Mouse (Mus musculus): ENCODE results near the gene Tbc1d19. TPM values are rescaled to one million over a fixed set of nuclear protein-coding genes. Genes with fewer than 3 reads are reported as not detected.

Gene Tbc1d19
- polyA plus RNA-seq, 1 experiment from 2014 or later, result 71.5 TPM

GRCm38 (mm10) chr5:53920416-53920815 lies 111.0 kb downstream of the Tbc1d19 start:
- Histone ChIP-seq H3K9me3 (replicated peaks) (no peaks in the 10 kb centered on the region), H3K9ac (replicated peaks) (no peak overlapping the region), H3K27me3 (replicated peaks) (no peaks in the 10 kb centered on the region), H3K4me3 (replicated peaks) (no peak overlapping the region), H3K4me2 (no peak overlapping the region), H3K27ac (replicated peaks) (no peak overlapping the region), H3K36me3 (no peaks in the 10 kb centered on the region), H3K4me1 (no peaks in the 10 kb centered on the region)
- 95% methylated on average over 2 of the region's 2 CpGs for WGBS
- ATAC-seq (ENCODE audit: low FRiP score), result no peak

DNA sequence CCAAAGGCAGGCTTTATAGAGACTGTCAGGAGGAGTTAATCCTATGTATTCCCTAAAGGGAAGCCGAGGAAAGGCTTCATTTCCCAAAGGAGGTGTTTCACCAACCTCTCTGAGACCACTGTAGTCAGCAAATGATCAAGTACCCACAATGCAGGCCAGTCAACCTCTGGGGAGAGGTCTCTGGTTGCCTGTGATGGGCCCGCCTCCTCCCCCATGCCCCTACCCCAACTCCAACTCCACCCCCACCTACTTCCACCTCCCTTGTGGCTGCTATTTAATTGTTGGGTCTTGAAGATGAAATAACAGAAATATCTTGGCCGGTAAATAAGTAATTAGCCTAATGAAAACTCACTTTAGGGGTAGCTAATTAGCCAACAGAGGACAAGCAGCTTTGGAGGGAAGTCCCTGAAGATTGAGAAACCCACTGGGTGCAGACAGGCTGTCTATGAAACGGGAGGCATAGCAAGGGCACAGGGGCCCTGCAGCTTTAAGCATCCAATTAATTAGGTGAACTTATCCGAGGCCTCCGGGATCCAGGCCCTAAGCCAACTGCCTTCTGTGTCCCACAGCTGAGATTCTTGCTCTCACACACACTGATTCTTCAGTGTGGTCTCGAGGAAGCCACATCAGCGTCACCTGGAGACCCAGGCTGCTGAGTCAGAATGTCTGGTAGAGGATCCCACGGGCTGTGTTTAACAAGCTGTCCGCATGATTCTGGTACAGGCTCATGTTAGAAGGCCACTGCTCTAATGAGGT lies 112.9 kb downstream of the Tbc1d19 start:
- H3K4me1 ChIP-seq, result no peaks in the 10 kb centered on the region
- ATAC-seq (ENCODE audit: low FRiP score), result no peak
- WGBS, result 61% methylated on average over 10 of the region's 10 CpGs

GRCm38 (mm10) chr5:53924005-53924404 lies 114.6 kb downstream of the Tbc1d19 start:
- Histone ChIP-seq H3K27ac (replicated peaks) (no peak overlapping the region), H3K4me1 (no peaks in the 10 kb centered on the region), H3K9ac (replicated peaks) (no peak overlapping the region), H3K36me3 (no peaks in the 10 kb centered on the region), H3K9me3 (replicated peaks) (no peaks in the 10 kb centered on the region), H3K4me2 (no peak overlapping the region), H3K27me3 (replicated peaks) (no peaks in the 10 kb centered on the region), H3K4me3 (replicated peaks) (no peak overlapping the region)
- 77% methylated on average over 4 of the region's 4 CpGs for WGBS
- ATAC-seq (ENCODE audit: low FRiP score), result no peak

More for the DNA sequence above, 112.9 kb downstream of the Tbc1d19 start:
- H3K4me3 ChIP-seq (replicated peaks), result no peak overlapping the region
- no peaks in the 10 kb centered on the region for H3K27me3 ChIP-seq (replicated peaks)
- H3K9me3 ChIP-seq (replicated peaks), result no peaks in the 10 kb centered on the region
- no peak overlapping the region for H3K4me2 ChIP-seq
- no peak overlapping the region for H3K27ac ChIP-seq (replicated peaks)
- H3K36me3 ChIP-seq, result no peaks in the 10 kb centered on the region
- H3K9ac ChIP-seq (replicated peaks), result no peak overlapping the region

DNA sequence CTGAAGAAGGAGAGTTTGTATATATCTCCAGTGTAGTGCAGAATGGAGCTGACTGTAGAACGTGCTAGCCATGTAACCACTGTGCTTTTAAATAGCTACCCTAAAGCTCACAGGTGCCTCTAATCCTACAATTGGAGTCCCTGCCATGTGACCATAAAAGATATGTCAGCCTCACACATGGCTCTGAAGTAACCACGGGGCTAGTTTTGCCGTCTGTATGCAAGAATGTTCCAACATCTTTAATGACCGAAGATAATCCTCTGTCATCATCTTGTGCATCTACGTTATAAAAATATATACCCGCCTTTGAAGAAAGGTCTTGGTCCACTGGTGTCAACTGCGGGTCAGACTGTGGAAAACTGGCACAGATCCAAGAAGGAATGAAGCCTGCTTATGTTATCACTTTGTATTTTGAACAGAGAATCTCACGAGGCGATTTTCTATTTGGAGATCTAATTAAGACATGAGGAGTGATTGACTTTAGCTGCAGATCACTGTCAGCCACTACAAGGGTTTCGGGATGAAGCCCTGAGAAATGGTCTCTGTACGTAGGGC lies 117.0 kb downstream of the Tbc1d19 start:
- no peak overlapping the region for H3K27ac ChIP-seq (replicated peaks)
- 84% methylated on average over 11 of the region's 11 CpGs for WGBS
- H3K27me3 ChIP-seq (replicated peaks), result no peaks in the 10 kb centered on the region
- H3K9ac ChIP-seq (replicated peaks), result no peak overlapping the region
- no peaks in the 10 kb centered on the region for H3K36me3 ChIP-seq
- no peak for ATAC-seq (ENCODE audit: low FRiP score)
- no peaks in the 10 kb centered on the region for H3K9me3 ChIP-seq (replicated peaks)
- H3K4me1 ChIP-seq, result no peaks in the 10 kb centered on the region
- H3K4me2 ChIP-seq, result no peak overlapping the region
- no peak overlapping the region for H3K4me3 ChIP-seq (replicated peaks)

- no peaks in the 10 kb centered on the region for H3K36me3 ChIP-seq
- H3K4me1 ChIP-seq, result no peaks in the 10 kb centered on the region
- H3K27ac ChIP-seq (replicated peaks), result no peak overlapping the region
- H3K4me2 ChIP-seq, result no peak overlapping the region
- no peak overlapping the region for H3K4me3 ChIP-seq (replicated peaks)
- no peak overlapping the region for H3K9ac ChIP-seq (replicated peaks)
- 93% methylated on average over 7 of the region's 7 CpGs for WGBS
- H3K9me3 ChIP-seq (replicated peaks), result no peaks in the 10 kb centered on the region
- no peaks in the 10 kb centered on the region for H3K27me3 ChIP-seq (replicated peaks)
- no peak for ATAC-seq (ENCODE audit: low FRiP score)
Observed at GRCm38 (mm10) chr5:53927886-53928285, 118.5 kb downstream of the Tbc1d19 start.

- Histone ChIP-seq H3K27ac (replicated peaks) (no peak overlapping the region), H3K27me3 (replicated peaks) (no peaks in the 10 kb centered on the region), H3K4me3 (replicated peaks) (no peak overlapping the region), H3K4me1 (no peaks in the 10 kb centered on the region), H3K9me3 (replicated peaks) (no peaks in the 10 kb centered on the region), H3K36me3 (no peaks in the 10 kb centered on the region), H3K4me2 (no peak overlapping the region), H3K9ac (replicated peaks) (no peak overlapping the region)
- WGBS, result 84% methylated on average over 4 of the region's 4 CpGs
- ATAC-seq (ENCODE audit: low FRiP score), result no peak
Observed at GRCm38 (mm10) chr5:53928537-53928936, 119.1 kb downstream of the Tbc1d19 start.

DNA sequence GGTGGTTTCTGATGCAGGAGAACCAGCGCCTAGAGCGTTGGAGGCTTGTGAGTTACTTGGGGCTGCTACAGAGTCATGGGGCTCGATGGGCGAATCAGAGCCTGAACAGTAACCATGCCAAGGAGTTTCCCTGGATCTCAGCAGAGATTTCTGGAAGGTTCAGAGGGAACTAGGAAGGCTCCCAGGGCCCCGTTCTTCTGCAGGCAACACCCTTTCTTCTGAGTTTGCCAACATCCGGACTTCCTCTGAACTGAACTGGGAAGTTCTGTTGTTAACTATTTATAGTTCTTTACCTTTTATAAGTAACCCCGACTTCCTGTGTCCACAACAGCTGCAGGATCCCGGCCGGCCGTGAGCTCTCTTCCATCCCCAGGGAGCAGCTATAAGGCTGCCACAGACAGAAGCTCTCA lies 119.8 kb downstream of the Tbc1d19 start:
- no peak overlapping the region for H3K9ac ChIP-seq (replicated peaks)
- 83% methylated on average over 10 of the region's 10 CpGs for whole genome bisulfite sequencing
- H3K27me3 ChIP-seq (replicated peaks), result no peaks in the 10 kb centered on the region
- H3K36me3 ChIP-seq, result no peaks in the 10 kb centered on the region
- H3K9me3 ChIP-seq (replicated peaks), result no peaks in the 10 kb centered on the region
- H3K4me1 ChIP-seq, result no peaks in the 10 kb centered on the region
- no peak overlapping the region for H3K4me2 ChIP-seq
- no peak overlapping the region for H3K4me3 ChIP-seq (replicated peaks)
- ATAC-seq (ENCODE audit: low FRiP score), result no peak
- no peak overlapping the region for H3K27ac ChIP-seq (replicated peaks)

GRCm38 (mm10) chr5:53929814-53930213 lies 120.4 kb downstream of the Tbc1d19 start:
- H3K36me3 ChIP-seq, result no peaks in the 10 kb centered on the region
- no peak overlapping the region for H3K4me3 ChIP-seq (replicated peaks)
- ATAC-seq (ENCODE audit: low FRiP score), result no peak
- no peaks in the 10 kb centered on the region for H3K4me1 ChIP-seq
- H3K9me3 ChIP-seq (replicated peaks), result no peaks in the 10 kb centered on the region
- H3K27ac ChIP-seq (replicated peaks), result no peak overlapping the region
- 80% methylated on average over 6 of the region's 6 CpGs for WGBS
- no peak overlapping the region for H3K4me2 ChIP-seq
- no peak overlapping the region for H3K9ac ChIP-seq (replicated peaks)
- no peaks in the 10 kb centered on the region for H3K27me3 ChIP-seq (replicated peaks)

DNA sequence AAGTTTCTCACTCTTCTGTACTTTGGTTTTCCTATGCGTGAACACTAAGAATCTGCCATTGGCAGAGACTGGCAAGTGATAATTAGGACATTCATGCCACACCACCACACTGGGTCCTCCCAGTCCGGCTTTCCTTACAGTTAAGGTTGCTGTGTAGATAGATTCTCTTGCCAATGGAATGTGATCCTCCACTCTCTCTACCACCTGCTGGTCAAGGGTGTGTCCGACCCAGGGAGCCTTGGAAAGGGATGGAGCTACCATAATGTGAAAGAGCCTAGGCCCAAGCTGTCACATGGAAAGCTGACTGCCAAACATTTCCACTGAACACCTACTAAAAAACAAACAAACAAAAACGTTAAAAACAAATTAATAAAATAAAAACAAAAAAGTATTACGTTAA lies 121.6 kb downstream of the Tbc1d19 start:
- Histone ChIP-seq H3K4me3 (replicated peaks) (no peak overlapping the region), H3K4me1 (no peaks in the 10 kb centered on the region), H3K9ac (replicated peaks) (no peak overlapping the region), H3K4me2 (no peak overlapping the region), H3K9me3 (replicated peaks) (no peaks in the 10 kb centered on the region), H3K36me3 (no peaks in the 10 kb centered on the region), H3K27me3 (replicated peaks) (no peaks in the 10 kb centered on the region), H3K27ac (replicated peaks) (no peak overlapping the region)
- no peak for ATAC-seq (ENCODE audit: low FRiP score)
- WGBS, result 82% methylated on average over 5 of the region's 5 CpGs

- Histone ChIP-seq H3K27ac (replicated peaks) (no peak overlapping the region), H3K4me1 (no peaks in the 10 kb centered on the region), H3K36me3 (no peaks in the 10 kb centered on the region), H3K9ac (replicated peaks) (no peak overlapping the region), H3K4me2 (no peak overlapping the region), H3K4me3 (replicated peaks) (no peak overlapping the region), H3K27me3 (replicated peaks) (no peaks in the 10 kb centered on the region), H3K9me3 (replicated peaks) (no peaks in the 10 kb centered on the region)
- WGBS, result 57% methylated on average over 7 of the region's 7 CpGs
- no peak for ATAC-seq (ENCODE audit: low FRiP score)
Observed at GRCm38 (mm10) chr5:53933628-53934027, 124.2 kb downstream of the Tbc1d19 start.

GRCm38 (mm10) chr5:53934040-53934439 lies 124.6 kb downstream of the Tbc1d19 start:
- H3K27ac ChIP-seq (replicated peaks), result no peak overlapping the region
- H3K36me3 ChIP-seq, result no peaks in the 10 kb centered on the region
- 88% methylated on average over 2 of the region's 2 CpGs for WGBS
- no peak overlapping the region for H3K4me2 ChIP-seq
- H3K4me1 ChIP-seq, result no peaks in the 10 kb centered on the region
- no peak overlapping the region for H3K4me3 ChIP-seq (replicated peaks)
- no peak for ATAC-seq (ENCODE audit: low FRiP score)
- H3K9me3 ChIP-seq (replicated peaks), result no peaks in the 10 kb centered on the region
- H3K9ac ChIP-seq (replicated peaks), result no peak overlapping the region
- no peaks in the 10 kb centered on the region for H3K27me3 ChIP-seq (replicated peaks)

GRCm38 (mm10) chr5:53934826-53935225 lies 125.4 kb downstream of the Tbc1d19 start:
- ATAC-seq (ENCODE audit: low FRiP score), result no peak
- Histone ChIP-seq H3K27ac (replicated peaks) (no peak overlapping the region), H3K4me1 (no peaks in the 10 kb centered on the region), H3K4me3 (replicated peaks) (no peak overlapping the region), H3K36me3 (no peaks in the 10 kb centered on the region), H3K9me3 (replicated peaks) (no peaks in the 10 kb centered on the region), H3K9ac (replicated peaks) (no peak overlapping the region), H3K4me2 (no peak overlapping the region), H3K27me3 (replicated peaks) (no peaks in the 10 kb centered on the region)
- 80% methylated on average over 1 of the region's 1 CpGs for WGBS
